In genomic region chr1:184034011-184034557, GRCm38 (mm10) we compare ENCODE assay signal across 8 mouse cellular contexts. TPM values are rescaled to one million over a fixed set of nuclear protein-coding genes. Genes with fewer than 3 reads are reported as not detected.
A peak's percentile ranks its signal among the peaks of the same experiment; 100 is the strongest.
DNase-seq lines count a peak whose midpoint lies in the region; ATAC-seq lines count a peak whose summit lies in the region.

Gene 1700056E22Rik (minus strand): TSS chr1:184034301.

- H3K27ac ChIP-seq in hindbrain, embryonic 11.5 days (ENCODE audit: low read depth, low read length): peak within 1 kb of the TSS; percentile 97

- under 1% methylated on average over 38 of the region's 38 CpGs for WGBS in hindbrain, embryonic 11.5 days

- DNase-seq in Muller cell, postnatal 12 days (ENCODE audit: inconsistent ontology term): peak; percentile 100
- peak; percentile 99 for DNase-seq in cerebellum, adult 9-11 months
- DNase-seq in frontal cortex, adult 2 months (ENCODE audit: extremely low spot score in 1 of 2, low spot score in 1 of 2): peak; percentile 98
- peak; percentile 98 for DNase-seq in hindbrain, embryonic 11.5 days (ENCODE audit: low spot score)
- DNase-seq in layer of hippocampus, postnatal 10 days (ENCODE audit: low spot score in 2 of 2): peak; percentile 94 to 96
- peak; percentile 100 for DNase-seq in lung, postnatal 10 days
- peak; percentile 97 for DNase-seq in ovary, postnatal 36 days (ENCODE audit: low spot score)
- peak; percentile 97 for DNase-seq in thymus, postnatal 25 days

- H3K9ac ChIP-seq in hindbrain, embryonic 11.5 days (ENCODE audit: low read depth, low read length): peak within 1 kb of the TSS; percentile 91

- H3K4me3 ChIP-seq in hindbrain, embryonic 11.5 days (ENCODE audit: low read depth, low read length): peak within 1 kb of the TSS; percentile 58

- H3K27me3 ChIP-seq in hindbrain, embryonic 11.5 days (ENCODE audit: control insufficient read depth, insufficient read depth, low read length): no peaks in the 10 kb centered on the region

- peak within 1 kb of the TSS; percentile 90 for H3K4me2 ChIP-seq in hindbrain, embryonic 11.5 days (replicated peaks; ENCODE audit: low read depth, low read length)

- H3K36me3 ChIP-seq in hindbrain, embryonic 11.5 days (ENCODE audit: control insufficient read depth, insufficient read depth, low read length): no peaks in the 10 kb centered on the region

- ATAC-seq in hindbrain, embryonic 11.5 days (ENCODE audit: low FRiP score): peak; percentile 99

- no peaks in the 10 kb centered on the region for H3K9me3 ChIP-seq in hindbrain, embryonic 11.5 days (ENCODE audit: control insufficient read depth, low read length)

- no peaks in the 10 kb centered on the region; the same call in 1 of the 2 replicates for H3K4me1 ChIP-seq in hindbrain, embryonic 11.5 days (replicated peaks; ENCODE audit: control insufficient read depth, insufficient read depth, low read length)

RNA-seq across cellular contexts. Expression of gene 1700056E22Rik, which starts in this region (rescaled TPM):
- polyA plus RNA-seq in frontal cortex, adult 2 months (2012; rRNA removed): 0.28 and 0.57 TPM in 2 replicates
- 1.9 and 2.2 TPM in 2 replicates for polyA plus RNA-seq in hindbrain, embryonic 11.5 days (2014; fragmentation: Nextera tagmentation; extraction: Ambion mirVana)
- total RNA-seq in layer of hippocampus, postnatal 10 days (2021): under 1 TPM in 1 of 2 experiments, not detected in 1; 0.36 TPM

Comparison
In these comparisons a context has a peak if more than half of its experiments do, and no peak if none do; other contexts are left out.
1. Peak in every context shown above with its lines: DNase-seq, ATAC-seq, H3K4me3 ChIP-seq and H3K27ac ChIP-seq.
2. Peak in DNase-seq in frontal cortex, adult 2 months; RNA of the gene not detected or under 1 TPM.
3. Peak in DNase-seq in layer of hippocampus, postnatal 10 days; RNA of the gene not detected or under 1 TPM.